Comparison of ENCODE assay signal across 9 mouse cellular contexts in the genomic region with DNA sequence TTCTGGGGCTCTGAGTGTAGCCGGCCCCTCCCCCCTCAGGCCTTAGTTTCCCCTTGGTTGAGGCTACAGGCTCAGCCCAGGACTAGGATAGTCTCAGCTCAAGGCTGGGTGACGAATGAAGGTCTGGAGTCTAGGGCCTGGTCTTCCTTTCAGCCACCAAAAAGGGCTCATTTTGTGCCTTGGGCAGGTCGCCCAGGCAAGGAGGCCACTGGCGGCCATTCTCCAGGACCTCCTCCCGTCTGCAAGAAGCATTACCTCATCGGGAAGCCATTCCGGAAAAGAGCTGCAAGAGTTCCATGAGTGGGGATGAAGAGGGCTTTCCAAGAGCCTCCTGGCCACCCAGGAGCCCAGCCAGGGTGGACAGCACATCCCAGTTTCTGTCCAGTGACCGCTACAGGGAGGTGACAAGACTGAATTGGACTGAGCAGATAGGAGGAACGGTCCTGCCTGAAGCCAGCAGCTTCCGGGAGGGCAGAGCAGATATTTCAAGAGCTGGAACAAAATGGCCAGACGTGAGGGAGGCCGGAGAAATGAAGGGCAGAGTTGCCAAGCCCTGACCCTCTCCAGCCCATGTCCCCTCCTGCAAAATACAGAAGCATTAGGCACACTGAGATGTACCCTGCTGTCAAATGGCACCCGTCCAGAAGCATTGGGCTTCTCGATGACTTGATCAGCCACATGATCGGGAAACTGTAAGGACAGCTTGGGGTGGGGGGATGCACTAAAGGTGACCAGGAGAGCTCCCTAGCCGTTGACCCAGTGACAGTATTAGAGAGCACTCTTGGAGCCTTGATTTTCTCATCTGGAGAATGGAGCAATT. TPM values are rescaled to one million over a fixed set of nuclear protein-coding genes. Genes with fewer than 3 reads are reported as not detected.
DNase-seq lines count a peak whose midpoint lies in the region; ATAC-seq and TF ChIP-seq lines count a peak whose summit lies in the region.
"Had no signal": no experiment of that assay in that cellular context is flagged by ENCODE, and none has a peak within 500 bp of the region (broad histone marks: within the 10 kb centered on the region; RNA-seq: fewer than 3 reads in every experiment).

No protein-coding gene starts in this region.

- no peak overlapping the region for H3K4me3 ChIP-seq in hindbrain, embryonic 14.5 days (replicated peaks; ENCODE audit: low read length)
- H3K4me3 ChIP-seq in hindbrain, embryonic 12.5 days, result no peak overlapping the region
- H3K4me3 ChIP-seq in kidney, adult 2 months (ENCODE audit: insufficient read depth, low read depth, low read length), result no peak overlapping the region

- H3K27me3 ChIP-seq in hindbrain, embryonic 14.5 days (ENCODE audit: control insufficient read depth, insufficient read depth, low read length), result no peaks in the 10 kb centered on the region; the same call in 1 of the 2 replicates
- H3K27me3 ChIP-seq in hindbrain, embryonic 12.5 days, result peaks cover 29% of the 10 kb centered on the region
- H3K27me3 ChIP-seq in kidney, adult 2 months (replicated peaks; ENCODE audit: control insufficient read depth, insufficient read depth, low read length), result no peaks in the 10 kb centered on the region

- no peaks in the 10 kb centered on the region for H3K36me3 ChIP-seq in hindbrain, embryonic 14.5 days (replicated peaks; ENCODE audit: control insufficient read depth, insufficient read depth)
- no peaks in the 10 kb centered on the region for H3K36me3 ChIP-seq in hindbrain, embryonic 12.5 days
- no peaks in the 10 kb centered on the region for H3K36me3 ChIP-seq in kidney, adult 2 months (ENCODE audit: control insufficient read depth, insufficient read depth, low read length)
- H3K36me3 ChIP-seq: G1E had no signal

- H3K4me1 ChIP-seq in hindbrain, embryonic 14.5 days (replicated peaks; ENCODE audit: control insufficient read depth, insufficient read depth, low read length), result peaks cover 17% of the 10 kb centered on the region
- H3K4me1 ChIP-seq in hindbrain, embryonic 12.5 days, result peaks cover 32% of the 10 kb centered on the region
- peaks cover 33% of the 10 kb centered on the region for H3K4me1 ChIP-seq in kidney, adult 2 months (ENCODE audit: control insufficient read depth, insufficient read depth, low read length)

- no peak for ATAC-seq in hindbrain, embryonic 14.5 days (ENCODE audit: low FRiP score)
- no peak for ATAC-seq in hindbrain, embryonic 12.5 days (ENCODE audit: low FRiP score)

- peak overlapping the region; percentile 75 for H3K27ac ChIP-seq in hindbrain, embryonic 14.5 days
- no peak overlapping the region for H3K27ac ChIP-seq in hindbrain, embryonic 12.5 days
- peak overlapping the region; percentile 85 for H3K27ac ChIP-seq in kidney, adult 2 months (ENCODE audit: insufficient read depth, low read depth, low read length)

- TF ChIP-seq POLR2A in brain, embryonic 14.5 days (IDR thresholded peaks at IDR 0.05; ENCODE audit: borderline replicate concordance, extremely low read depth, insufficient read depth, insufficient read length, poor library complexity, severe bottlenecking), result no peak
- TF ChIP-seq POLR2A in kidney, adult 2 months (IDR thresholded peaks at IDR 0.05; ENCODE audit: low read depth, low read length), result no peak

- WGBS in hindbrain, embryonic 14.5 days, result 73% methylated on average over 16 of the region's 16 CpGs
- 80% methylated on average over 16 of the region's 16 CpGs for WGBS in hindbrain, embryonic 12.5 days
- whole genome bisulfite sequencing in kidney, adult 2 months, result 54% methylated on average over 16 of the region's 16 CpGs

- H3K9ac ChIP-seq in hindbrain, embryonic 14.5 days, result no peak overlapping the region
- H3K9ac ChIP-seq in hindbrain, embryonic 12.5 days, result no peak overlapping the region

- no peak for DNase-seq in hindbrain, embryonic 14.5 days (ENCODE audit: low spot score)
- peak; percentile 77 for DNase-seq in brain, embryonic 14.5 days (ENCODE audit: low read depth)
- DNase-seq in gastrocnemius, postnatal 10 days, result peak; percentile 65
- peak; percentile 66 for DNase-seq in kidney, adult 2 months
- peak; percentile 88 for DNase-seq in lung, postnatal 25 days (ENCODE audit: low spot score)
- DNase-seq in B cell, adult 2 months, result no peak
- no peak for DNase-seq in embryo, embryonic 9.5 days (ENCODE audit: extremely low spot score)

- H3K4me2 ChIP-seq in hindbrain, embryonic 14.5 days (replicated peaks), result no peak overlapping the region
- no peak overlapping the region for H3K4me2 ChIP-seq in hindbrain, embryonic 12.5 days (replicated peaks)

- no peaks in the 10 kb centered on the region for H3K9me3 ChIP-seq in hindbrain, embryonic 14.5 days (ENCODE audit: control insufficient read depth, low read length)
- H3K9me3 ChIP-seq in hindbrain, embryonic 12.5 days (replicated peaks), result no peaks in the 10 kb centered on the region

- no peak for TF ChIP-seq CTCF in brain, embryonic 14.5 days (IDR thresholded peaks at IDR 0.05; ENCODE audit: borderline replicate concordance, extremely low read depth, insufficient read depth, insufficient read length)
- TF ChIP-seq CTCF in kidney, adult 2 months (conservative IDR thresholded peaks at IDR 0.05; ENCODE audit: insufficient read depth, insufficient read length, low read depth, low read length), result no peak

RNA-seq across cellular contexts. Expression of a gene that starts 29.6 kb away (rescaled TPM):
- 28.1 and 30.8 TPM in 2 replicates for polyA plus RNA-seq in hindbrain, embryonic 14.5 days (2014; fragmentation: Nextera tagmentation; extraction: Ambion mirVana)
- polyA plus RNA-seq in hindbrain, embryonic 12.5 days (2016; fragmentation: Nextera tagmentation; extraction: Ambion mirVana), result 78.3 and 79.5 TPM in 2 replicates
- polyA plus RNA-seq in brain, embryonic 14.5 days (2012; rRNA removed), result 56.4 and 72.5 TPM in 2 replicates
- under 1 TPM; 0.07 to 0.16 TPM for total RNA-seq in gastrocnemius, postnatal 10 days (2021)
- 12.8 and 14.2 TPM in 2 replicates for polyA plus RNA-seq in kidney, adult 2 months (2012; rRNA removed)
- polyA plus RNA-seq: G1E had no signal

Comparison
In these comparisons a context has a peak if more than half of its experiments do, and no peak if none do; other contexts are left out.
1. DNase-seq: peak in brain, embryonic 14.5 days (single experiment), gastrocnemius, postnatal 10 days (single experiment), kidney, adult 2 months (single experiment) and lung, postnatal 25 days (single experiment); none in hindbrain, embryonic 14.5 days (single experiment), B cell, adult 2 months (0 of 2) and embryo, embryonic 9.5 days (single experiment).